Mouse (Mus musculus): ENCODE data around the gene Bbx. TPM values are rescaled to one million over a fixed set of nuclear protein-coding genes. Genes with fewer than 3 reads are reported as not detected.

Gene Bbx
- polyA plus RNA-seq, 1 experiment from 2014 or later, result 8.9 TPM

DNA sequence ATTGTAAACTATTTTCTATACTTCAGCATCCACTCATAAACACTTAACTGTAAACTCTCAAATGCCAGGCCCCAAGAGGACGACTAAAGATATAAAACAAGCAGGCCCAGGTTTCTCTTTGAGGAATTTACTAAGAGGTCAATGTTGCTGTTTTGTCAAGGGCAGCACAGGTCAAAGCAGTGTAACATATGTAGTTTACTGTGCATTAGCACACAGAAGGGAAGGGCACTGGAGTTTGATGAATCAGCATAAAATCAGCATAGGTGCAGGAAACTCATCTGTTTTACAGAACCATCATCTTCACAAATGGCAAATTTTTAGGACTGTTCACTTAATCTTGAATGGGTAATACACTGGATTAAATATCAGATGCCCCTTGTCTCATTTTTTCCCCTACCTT is 205.9 kb downstream of the Bbx start:
- Histone ChIP-seq H3K9ac (no peak overlapping the region), H3K4me1 (replicated peaks) (no peaks in the 10 kb centered on the region), H3K9me3 (replicated peaks) (no peaks in the 10 kb centered on the region), H3K4me2 (no peak overlapping the region), H3K36me3 (0 out of 2 replicates have a peak, but pooled peaks cover 5% of the 10 kb centered on the region), H3K4me3 (replicated peaks) (no peak overlapping the region), H3K27ac (no peak overlapping the region), H3K27me3 (no peaks in the 10 kb centered on the region)
- ATAC-seq (ENCODE audit: low read depth) (no peak), DNase-seq (no peak)
- 63% methylated on average over 1 of the region's 1 CpGs for whole genome bisulfite sequencing (ENCODE audit: insufficient replicate concordance)

GRCm38 (mm10) chr16:50224946-50225345 is 207.2 kb downstream of the Bbx start:
- ATAC-seq (ENCODE audit: low read depth) (no peak), DNase-seq (no peak)
- Histone ChIP-seq H3K36me3 (0 out of 2 replicates have a peak, but pooled peaks cover 8% of the 10 kb centered on the region), H3K27me3 (no peaks in the 10 kb centered on the region), H3K4me3 (replicated peaks) (no peak overlapping the region), H3K9ac (no peak overlapping the region), H3K4me1 (replicated peaks) (no peaks in the 10 kb centered on the region), H3K9me3 (replicated peaks) (no peaks in the 10 kb centered on the region), H3K27ac (no peak overlapping the region), H3K4me2 (no peak overlapping the region)
- 22% methylated on average over 3 of the region's 3 CpGs for WGBS (ENCODE audit: insufficient replicate concordance)

- Histone ChIP-seq H3K27ac (no peak overlapping the region), H3K27me3 (no peaks in the 10 kb centered on the region), H3K4me3 (replicated peaks) (no peak overlapping the region), H3K9ac (no peak overlapping the region), H3K9me3 (replicated peaks) (no peaks in the 10 kb centered on the region), H3K4me2 (no peak overlapping the region), H3K36me3 (0 out of 2 replicates have a peak, but pooled peaks cover 13% of the 10 kb centered on the region), H3K4me1 (replicated peaks) (no peaks in the 10 kb centered on the region)
- DNase-seq (no peak), ATAC-seq (ENCODE audit: low read depth) (no peak)
- 78% methylated on average over 8 of the region's 8 CpGs for WGBS (ENCODE audit: insufficient replicate concordance)
Measured at GRCm38 (mm10) chr16:50220734-50221501, 211.3 kb downstream of the Bbx start.

DNA sequence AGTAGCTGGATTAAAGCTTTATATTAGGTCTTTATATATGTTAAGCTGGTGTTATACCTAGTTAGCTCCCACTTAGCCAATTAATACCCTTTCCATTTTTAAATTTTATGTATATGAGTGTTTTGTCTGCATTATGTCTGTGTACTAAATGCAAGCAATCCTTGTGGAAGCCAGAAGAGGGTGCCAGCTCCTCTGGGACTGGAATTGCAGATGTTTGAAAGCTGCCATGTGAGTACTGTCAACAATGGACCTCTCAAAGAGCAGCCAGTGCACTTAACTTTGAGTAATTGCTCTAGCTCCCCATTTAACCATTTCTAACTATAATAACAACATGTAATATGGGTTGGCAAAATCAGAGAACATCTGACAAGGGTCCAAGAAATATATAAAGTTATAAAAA is 215.1 kb downstream of the Bbx start:
- ATAC-seq (ENCODE audit: low read depth), result no peak
- Histone ChIP-seq H3K9me3 (replicated peaks) (no peaks in the 10 kb centered on the region), H3K36me3 (0 out of 2 replicates have a peak, but pooled peaks cover 8% of the 10 kb centered on the region), H3K4me2 (no peak overlapping the region), H3K4me3 (replicated peaks) (no peak overlapping the region), H3K27me3 (no peaks in the 10 kb centered on the region), H3K4me1 (replicated peaks) (no peaks in the 10 kb centered on the region), H3K27ac (no peak overlapping the region), H3K9ac (no peak overlapping the region)
- no peak for DNase-seq

DNA sequence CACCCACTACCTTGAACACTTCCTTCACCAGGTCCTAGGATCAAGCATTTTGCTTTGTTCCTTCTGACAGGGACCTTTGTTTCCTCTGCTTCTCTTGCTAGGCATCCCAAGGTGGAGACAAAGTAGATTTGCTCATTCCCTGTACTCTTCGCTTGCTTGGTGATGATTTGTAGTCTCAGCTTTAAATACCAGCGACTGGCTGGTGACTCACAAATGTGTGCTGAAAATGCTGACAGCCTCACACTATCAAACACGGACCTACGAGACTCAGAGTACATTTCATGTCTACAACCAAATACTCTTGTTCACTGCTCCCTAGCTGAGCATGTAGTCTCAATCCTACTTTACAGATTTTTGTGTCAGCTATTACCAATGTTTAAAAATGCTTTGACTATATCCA is 220.5 kb downstream of the Bbx start:
- DNase-seq, result no peak
- Histone ChIP-seq H3K36me3 (no peaks in the 10 kb centered on the region), H3K4me2 (no peak overlapping the region), H3K9ac (no peak overlapping the region), H3K4me3 (replicated peaks) (no peak overlapping the region), H3K9me3 (replicated peaks) (no peaks in the 10 kb centered on the region), H3K4me1 (replicated peaks) (no peaks in the 10 kb centered on the region), H3K27me3 (no peaks in the 10 kb centered on the region), H3K27ac (no peak overlapping the region)
- no peak for ATAC-seq (ENCODE audit: low read depth)
- 73% methylated on average over 4 of the region's 4 CpGs for WGBS (ENCODE audit: insufficient replicate concordance)

GRCm38 (mm10) chr16:50211231-50211630 is 221.0 kb downstream of the Bbx start:
- DNase-seq (no peak), ATAC-seq (ENCODE audit: low read depth) (no peak)
- Histone ChIP-seq H3K9ac (no peak overlapping the region), H3K4me3 (replicated peaks) (no peak overlapping the region), H3K4me1 (replicated peaks) (no peaks in the 10 kb centered on the region), H3K27ac (no peak overlapping the region), H3K4me2 (no peak overlapping the region), H3K9me3 (replicated peaks) (no peaks in the 10 kb centered on the region), H3K36me3 (no peaks in the 10 kb centered on the region), H3K27me3 (no peaks in the 10 kb centered on the region)
- 79% methylated on average over 6 of the region's 6 CpGs for WGBS (ENCODE audit: insufficient replicate concordance)

DNA sequence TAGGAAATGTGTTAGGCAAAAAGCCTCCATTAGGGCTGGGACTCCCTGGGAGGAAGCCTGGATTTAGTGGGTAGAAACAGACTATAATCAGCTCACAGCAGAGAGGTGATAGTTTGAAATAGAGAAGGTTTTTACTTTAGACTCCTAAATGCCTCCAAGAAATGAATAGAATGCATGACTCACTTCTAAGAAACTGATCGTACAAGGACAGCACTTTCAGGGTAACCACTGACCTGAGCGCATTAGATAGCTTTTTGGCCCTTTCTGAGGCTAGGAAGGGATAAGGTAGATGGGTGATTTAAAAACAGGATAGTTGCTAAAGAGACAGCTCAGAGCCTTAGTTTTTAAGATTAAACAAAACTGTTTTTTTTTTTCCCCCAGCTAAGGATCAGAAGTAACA is 221.4 kb downstream of the Bbx start:
- H3K36me3 ChIP-seq, result no peaks in the 10 kb centered on the region
- no peaks in the 10 kb centered on the region for H3K27me3 ChIP-seq
- no peak overlapping the region for H3K27ac ChIP-seq
- H3K4me3 ChIP-seq (replicated peaks), result no peak overlapping the region
- WGBS (ENCODE audit: insufficient replicate concordance), result 61% methylated on average over 2 of the region's 2 CpGs
- no peaks in the 10 kb centered on the region for H3K9me3 ChIP-seq (replicated peaks)
- no peak overlapping the region for H3K4me2 ChIP-seq
- no peaks in the 10 kb centered on the region for H3K4me1 ChIP-seq (replicated peaks)
- H3K9ac ChIP-seq, result no peak overlapping the region
- no peak for DNase-seq
- ATAC-seq (ENCODE audit: low read depth), result no peak

DNA sequence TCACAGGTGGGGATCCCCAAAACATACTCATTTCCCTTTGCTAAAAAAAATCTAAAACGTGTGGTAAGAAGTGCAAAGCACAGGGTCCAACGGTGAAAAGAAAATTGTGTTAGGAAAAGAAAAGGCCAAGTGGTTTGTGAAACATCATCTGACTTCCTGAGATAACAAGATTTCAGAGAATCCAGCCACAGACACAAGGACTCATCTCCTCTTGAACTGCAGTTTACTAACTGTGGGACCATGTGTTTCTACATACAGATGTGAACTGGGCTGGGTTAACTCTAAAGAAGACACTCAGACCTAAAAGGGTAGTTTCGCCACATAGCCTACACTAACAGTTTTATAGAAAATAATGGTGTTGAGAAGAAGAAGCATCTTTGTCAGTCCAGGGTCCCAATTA is 227.2 kb downstream of the Bbx start:
- Histone ChIP-seq H3K27me3 (no peaks in the 10 kb centered on the region), H3K4me3 (replicated peaks) (no peak overlapping the region), H3K36me3 (peaks cover 8% of the 10 kb centered on the region), H3K4me1 (replicated peaks) (peaks cover 11% of the 10 kb centered on the region), H3K27ac (no peak overlapping the region), H3K9ac (no peak overlapping the region), H3K9me3 (replicated peaks) (no peaks in the 10 kb centered on the region), H3K4me2 (no peak overlapping the region)
- no peak for DNase-seq
- WGBS (ENCODE audit: insufficient replicate concordance), result 18% methylated on average over 3 of the region's 3 CpGs
- ATAC-seq (ENCODE audit: low read depth), result no peak

DNA sequence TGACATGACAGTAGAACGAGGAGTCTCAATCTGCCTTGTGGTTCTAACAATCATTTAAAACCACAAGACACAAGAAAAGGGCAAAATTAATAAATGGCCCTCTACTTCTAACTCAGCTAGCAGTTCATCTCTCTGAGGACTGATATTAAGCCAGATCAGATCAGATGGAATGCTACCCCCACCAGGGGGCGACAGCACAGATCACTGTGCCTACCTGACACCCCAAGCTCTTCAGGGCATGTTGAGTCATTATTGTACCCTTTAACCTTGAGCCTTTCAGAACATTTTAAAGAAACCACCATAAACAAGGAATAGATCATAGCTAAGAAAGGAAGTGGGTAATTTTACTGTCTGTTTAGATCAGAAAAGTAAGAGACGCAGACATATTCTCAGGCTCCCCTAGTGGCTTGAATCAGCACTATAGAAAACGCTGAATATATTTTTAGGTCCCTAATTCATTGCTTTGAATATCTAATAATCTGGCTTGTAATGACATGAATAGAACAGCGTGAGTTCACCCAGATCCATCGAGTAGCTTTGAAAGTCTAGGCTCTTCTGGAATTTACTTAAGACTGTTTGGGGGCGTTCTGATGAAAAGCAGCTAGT is 230.5 kb downstream of the Bbx start:
- Histone ChIP-seq H3K4me2 (no peak overlapping the region), H3K4me3 (replicated peaks) (no peak overlapping the region), H3K27me3 (no peaks in the 10 kb centered on the region), H3K27ac (no peak overlapping the region), H3K9ac (no peak overlapping the region), H3K36me3 (peaks cover 20% of the 10 kb centered on the region), H3K9me3 (replicated peaks) (no peaks in the 10 kb centered on the region), H3K4me1 (replicated peaks) (peaks cover 11% of the 10 kb centered on the region)
- WGBS (ENCODE audit: insufficient replicate concordance), result 70% methylated on average over 7 of the region's 7 CpGs
- ATAC-seq (ENCODE audit: low read depth) (no peak), DNase-seq (peak; percentile 9)

DNA sequence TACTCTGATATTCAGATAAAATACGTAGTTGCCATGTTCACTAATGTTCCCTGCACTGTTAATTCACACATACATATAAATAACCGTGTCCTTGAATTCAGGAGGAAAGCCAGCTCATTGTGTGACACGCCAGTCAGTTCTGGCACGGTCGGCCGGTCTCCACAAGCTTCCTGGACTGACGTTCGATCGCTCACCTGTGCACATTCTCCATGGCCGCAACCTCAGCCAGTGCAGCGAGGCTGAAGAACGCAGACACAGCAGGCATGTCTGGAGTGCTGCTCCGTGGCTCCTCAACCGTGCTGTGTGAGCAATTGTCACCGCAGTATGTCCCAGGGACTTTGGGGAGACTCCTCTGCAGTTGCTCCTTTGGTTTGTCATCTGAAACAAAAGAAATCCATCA is 232.0 kb downstream of the Bbx start:
- 87% methylated on average over 15 of the region's 15 CpGs for WGBS (ENCODE audit: insufficient replicate concordance)

GRCm38 (mm10) chr16:50196118-50196517 is 236.1 kb downstream of the Bbx start:
- H3K4me1 ChIP-seq (replicated peaks), result no peaks in the 10 kb centered on the region
- H3K9me3 ChIP-seq (replicated peaks), result no peaks in the 10 kb centered on the region
- H3K9ac ChIP-seq, result no peak overlapping the region

More for the DNA sequence above, 232.0 kb downstream of the Bbx start:
- H3K4me3 ChIP-seq (replicated peaks), result no peak overlapping the region
- no peak overlapping the region for H3K4me2 ChIP-seq
- H3K27me3 ChIP-seq, result no peaks in the 10 kb centered on the region
- H3K9ac ChIP-seq, result no peak overlapping the region
- H3K36me3 ChIP-seq, result peaks cover 20% of the 10 kb centered on the region
- H3K4me1 ChIP-seq (replicated peaks), result peaks cover 9% of the 10 kb centered on the region
- H3K9me3 ChIP-seq (replicated peaks), result no peaks in the 10 kb centered on the region
- H3K27ac ChIP-seq, result no peak overlapping the region
- no peak for DNase-seq
- no peak for ATAC-seq (ENCODE audit: low read depth)

GRCm38 (mm10) chr16:50192626-50193025 is 239.6 kb downstream of the Bbx start:
- H3K9ac ChIP-seq, result no peak overlapping the region
- H3K4me1 ChIP-seq (replicated peaks), result no peaks in the 10 kb centered on the region
- DNase-seq (no peak), ATAC-seq (ENCODE audit: low read depth) (no peak)
- 64% methylated on average over 1 of the region's 1 CpGs for WGBS (ENCODE audit: insufficient replicate concordance)
- H3K9me3 ChIP-seq (replicated peaks), result no peaks in the 10 kb centered on the region
- H3K27me3 ChIP-seq, result no peaks in the 10 kb centered on the region
- no peaks in the 10 kb centered on the region for H3K36me3 ChIP-seq
- no peak overlapping the region for H3K4me2 ChIP-seq
- no peak overlapping the region for H3K27ac ChIP-seq
- H3K4me3 ChIP-seq (replicated peaks), result no peak overlapping the region

More at GRCm38 (mm10) chr16:50196118-50196517, 236.1 kb downstream of the Bbx start:
- Histone ChIP-seq H3K4me2 (no peak overlapping the region), H3K27me3 (no peaks in the 10 kb centered on the region), H3K27ac (no peak overlapping the region), H3K4me3 (replicated peaks) (no peak overlapping the region), H3K36me3 (peaks cover 17% of the 10 kb centered on the region)
- DNase-seq (no peak), ATAC-seq (ENCODE audit: low read depth) (no peak)
- 63% methylated on average over 4 of the region's 4 CpGs for WGBS (ENCODE audit: insufficient replicate concordance)
